Mouse (Mus musculus) testis, adult 2 months (tissue): ENCODE measurements at regions not wholly inside any gene's neighbourhood (a gene's known extent, or its start where the extent isn't known, plus 50 kb on each side); places are given as distances from the start of the nearest gene placed in this dataset.

Source experiments
- CTCF ChIP-seq: fragments of 200-500 bp; IDR thresholded peaks from 2 replicates; pipeline ENCODE4 v1.5.1; 2012; ENCODE audit warnings: low read depth, mild to moderate bottlenecking, inconsistent platforms, low read length, moderate library complexity; ENCODE audit not compliant: control insufficient read depth, insufficient read depth, insufficient replicate concordance
- POLR2A ChIP-seq: fragments of 200-500 bp; IDR thresholded peaks from 2 replicates; pipeline ENCODE4 v1.6.1; 2012; ENCODE audit warnings: low read depth, mild to moderate bottlenecking, inconsistent platforms, low read length, moderate library complexity; ENCODE audit not compliant: control insufficient read depth

- TF ChIP-seq CTCF (no peak), POLR2A (no peak)
These were observed 116.1 kb upstream of the Magi3 start for GRCm38 (mm10) chr3:104336308-104336707.
